Mouse (Mus musculus) intestine, embryonic 16.5 days (tissue): Measurements from ENCODE around the gene Nfe2l1. TPM values are rescaled to one million over a fixed set of nuclear protein-coding genes. Genes with fewer than 3 reads are reported as not detected.

Experiments
- ATAC-seq: fragments of 200-750 bp; cut with Nextera tagmentation; 2 replicates; pipeline ENCODE4 v1.8.0; 2017; ENCODE audit warnings: moderate TSS enrichment, moderate library complexity
- H3K27ac ChIP-seq: fragments of 300-500 bp; sonication (generic); 2 replicates; pipeline ENCODE4 v1.5.1; 2014; ENCODE audit warnings: mild to moderate bottlenecking, low read length
- H3K27me3 ChIP-seq: fragments of 300-500 bp; sonication (generic); replicated peaks from 2 replicates; pipeline ENCODE4 v1.6.1; 2014; ENCODE audit warnings: low read length, control low read depth, mixed read lengths; ENCODE audit not compliant: control insufficient read depth, insufficient read depth
- H3K36me3 ChIP-seq: fragments of 300-500 bp; sonication (generic); 2 replicates; pipeline ENCODE4 v1.6.1; 2014; ENCODE audit warnings: low read length, control low read depth; ENCODE audit not compliant: control insufficient read depth, insufficient read depth
- H3K4me1 ChIP-seq: fragments of 300-500 bp; sonication (generic); 2 replicates; pipeline ENCODE4 v1.6.1; 2014; ENCODE audit warnings: low read length, control low read depth, mixed read lengths; ENCODE audit not compliant: control insufficient read depth, insufficient read depth
- H3K4me2 ChIP-seq: fragments of 300-500 bp; sonication (generic); 2 replicates; pipeline ENCODE4 v1.6.1; 2014; ENCODE audit warnings: low read depth, low read length, control low read depth
- H3K4me3 ChIP-seq: fragments of 300-500 bp; sonication (generic); 2 replicates; pipeline ENCODE4 v1.5.1; 2014; ENCODE audit warnings: mild to moderate bottlenecking, low read length
- H3K9ac ChIP-seq: fragments of 300-500 bp; sonication (generic); 2 replicates; pipeline ENCODE4 v1.6.1; 2014; ENCODE audit warnings: low read depth, low read length
- H3K9me3 ChIP-seq: fragments of 300-500 bp; sonication (generic); 2 replicates; pipeline ENCODE4 v1.6.1; 2016; ENCODE audit warnings: low read length, control low read depth; ENCODE audit not compliant: control insufficient read depth
- WGBS: fragments of 180-500 bp; shearing (Covaris S2); extraction: QIAGEN DNeasy Blood & Tissue Kit; methylation state at CpG from one replicate; pipeline ENCODE4 v1.1.7; 2014; 5-methylcytosine and 5-hydroxymethylcytosine counted together
- polyA plus RNA-seq: library from polyadenylated mRNA; unstranded; fragments of >200 nt; fragmentation: Nextera tagmentation; extraction: Ambion mirVana; gene quantifications from 2 replicates; pipeline ENCODE4 v1.2.1, GENCODE M21; 2015

Gene Nfe2l1
- polyA plus RNA-seq, 1 experiment from 2014 or later, result 52.5 TPM

GRCm38 (mm10) chr11:96827062-96827581 lies 2.6 kb downstream of the Nfe2l1 start:
- Histone ChIP-seq H3K9ac (no peak overlapping the region; the same call in 1 of the 2 replicates), H3K9me3 (no peaks in the 10 kb centered on the region), H3K4me1 (peaks cover 57% of the 10 kb centered on the region), H3K36me3 (peaks cover 3% of the 10 kb centered on the region; the same call in 1 of the 2 replicates), H3K4me3 (0 out of 2 replicates have a peak overlapping the region, but pooled peaks have one; percentile 0), H3K27ac (no peak overlapping the region), H3K4me2 (peak overlapping the region; percentile 7; the same call in 1 of the 2 replicates), H3K27me3 (no peaks in the 10 kb centered on the region)
- 70% methylated on average over 12 of the region's 12 CpGs for WGBS
- no peak for ATAC-seq

- peak overlapping the region; percentile 7; the same call in 1 of the 2 replicates for H3K4me2 ChIP-seq
- H3K9ac ChIP-seq, result no peak overlapping the region
- H3K4me3 ChIP-seq, result no peak overlapping the region
- ATAC-seq, result no peak
- 83% methylated on average over 2 of the region's 2 CpGs for WGBS
- H3K27ac ChIP-seq, result no peak overlapping the region
- no peaks in the 10 kb centered on the region for H3K9me3 ChIP-seq
- no peaks in the 10 kb centered on the region for H3K27me3 ChIP-seq
- H3K4me1 ChIP-seq, result peaks cover 57% of the 10 kb centered on the region
- H3K36me3 ChIP-seq, result peaks cover 5% of the 10 kb centered on the region
Measured at GRCm38 (mm10) chr11:96826481-96826880, 3.3 kb downstream of the Nfe2l1 start.

- peaks cover 12% of the 10 kb centered on the region for H3K36me3 ChIP-seq
- peak overlapping the region; percentile 69 for H3K27ac ChIP-seq
- no peak overlapping the region for H3K4me3 ChIP-seq
- no peak for ATAC-seq
- no peaks in the 10 kb centered on the region for H3K9me3 ChIP-seq
- H3K4me2 ChIP-seq, result peak overlapping the region; percentile 94; the same call in 1 of the 2 replicates
- H3K27me3 ChIP-seq, result no peaks in the 10 kb centered on the region
- H3K9ac ChIP-seq, result peak overlapping the region; percentile 42; the same call in 1 of the 2 replicates
- H3K4me1 ChIP-seq, result peaks cover 50% of the 10 kb centered on the region
- 37% methylated on average over 7 of the region's 7 CpGs for WGBS
Measured at GRCm38 (mm10) chr11:96824783-96825495, 4.8 kb downstream of the Nfe2l1 start.

- H3K9ac ChIP-seq, result peak overlapping the region; percentile 70
- peak overlapping the region; percentile 51 for H3K4me3 ChIP-seq
- H3K36me3 ChIP-seq, result peaks cover 20% of the 10 kb centered on the region
- WGBS, result 1% methylated on average over 25 of the region's 26 CpGs
- H3K4me2 ChIP-seq, result peak overlapping the region; percentile 94
- no peaks in the 10 kb centered on the region for H3K9me3 ChIP-seq
- peak; percentile 92 for ATAC-seq
- peaks cover 50% of the 10 kb centered on the region for H3K4me1 ChIP-seq
- H3K27ac ChIP-seq, result peak overlapping the region; percentile 69
- no peaks in the 10 kb centered on the region for H3K27me3 ChIP-seq
Measured at GRCm38 (mm10) chr11:96823880-96824782, 5.6 kb downstream of the Nfe2l1 start.

- peak; percentile 12 for ATAC-seq
- H3K27ac ChIP-seq, result peak overlapping the region; percentile 52; the same call in 1 of the 2 replicates
Measured at GRCm38 (mm10) chr11:96823471-96823837, 6.3 kb downstream of the Nfe2l1 start.

GRCm38 (mm10) chr11:96822675-96823470 lies 6.9 kb downstream of the Nfe2l1 start:
- Histone ChIP-seq H3K9me3 (no peaks in the 10 kb centered on the region), H3K9ac (peak overlapping the region; percentile 70; the same call in 1 of the 2 replicates), H3K27ac (no peak overlapping the region), H3K4me2 (peak overlapping the region; percentile 94), H3K36me3 (peaks cover 24% of the 10 kb centered on the region), H3K4me3 (peak overlapping the region; percentile 51; the same call in 1 of the 2 replicates), H3K27me3 (no peaks in the 10 kb centered on the region), H3K4me1 (peaks cover 44% of the 10 kb centered on the region)
- ATAC-seq, result no peak
- WGBS, result 39% methylated on average over 4 of the region's 4 CpGs

More at GRCm38 (mm10) chr11:96823471-96823837, 6.3 kb downstream of the Nfe2l1 start:
- H3K9me3 ChIP-seq, result no peaks in the 10 kb centered on the region
- H3K4me3 ChIP-seq, result peak overlapping the region; percentile 51
- H3K27me3 ChIP-seq, result no peaks in the 10 kb centered on the region
- H3K4me2 ChIP-seq, result peak overlapping the region; percentile 94
- 7% methylated on average over 10 of the region's 13 CpGs for WGBS
- H3K9ac ChIP-seq, result peak overlapping the region; percentile 70
- peaks cover 24% of the 10 kb centered on the region for H3K36me3 ChIP-seq
- peaks cover 46% of the 10 kb centered on the region for H3K4me1 ChIP-seq

GRCm38 (mm10) chr11:96821956-96822355 lies 7.8 kb downstream of the Nfe2l1 start:
- Histone ChIP-seq H3K4me3 (no peak overlapping the region), H3K36me3 (peaks cover 23% of the 10 kb centered on the region), H3K9ac (no peak overlapping the region), H3K27ac (no peak overlapping the region), H3K4me1 (peaks cover 35% of the 10 kb centered on the region), H3K9me3 (no peaks in the 10 kb centered on the region), H3K4me2 (no peak overlapping the region), H3K27me3 (no peaks in the 10 kb centered on the region)
- ATAC-seq, result no peak
- WGBS, result 90% methylated on average over 10 of the region's 10 CpGs

GRCm38 (mm10) chr11:96818128-96818710 lies 11.5 kb downstream of the Nfe2l1 start:
- whole genome bisulfite sequencing, result 84% methylated on average over 8 of the region's 8 CpGs
- no peak for ATAC-seq
- Histone ChIP-seq H3K4me1 (peaks cover 1% of the 10 kb centered on the region; the same call in 1 of the 2 replicates), H3K9me3 (no peaks in the 10 kb centered on the region), H3K27me3 (no peaks in the 10 kb centered on the region), H3K27ac (no peak overlapping the region), H3K4me2 (no peak overlapping the region), H3K36me3 (peaks cover 29% of the 10 kb centered on the region), H3K9ac (no peak overlapping the region), H3K4me3 (no peak overlapping the region)
